Mouse (Mus musculus) E14TG2a.4 (cell line): ENCODE results near the gene A030003K21Rik.

Experiments
- CTCF ChIP-seq: conservative IDR thresholded peaks from 2 replicates; pipeline ENCODE4 v1.5.1; 2014; ENCODE audit warnings: low read length
- NANOG ChIP-seq: IDR thresholded peaks from 2 replicates; pipeline ENCODE4 v1.6.1; 2014; ENCODE audit warnings: borderline replicate concordance, low read length, mixed read lengths
- POU5F1 ChIP-seq: IDR thresholded peaks from 2 replicates; pipeline ENCODE4 v1.6.1; 2014; ENCODE audit warnings: low read length, borderline replicate concordance

GRCm38 (mm10) chr1:82973901-82974300, 30.7 kb upstream of the A030003K21Rik start:
- TF ChIP-seq CTCF = no peak
- TF ChIP-seq POU5F1 = no peak
- TF ChIP-seq NANOG = no peak
